Mouse (Mus musculus): ENCODE results near the gene Gm6377. TPM values are rescaled to one million over a fixed set of nuclear protein-coding genes. Genes with fewer than 3 reads are reported as not detected.

Gene Gm6377
- total RNA-seq (2021), result not detected
- long read RNA-seq, experiment 1, result 0 reads
- long read RNA-seq, experiment 2, result 0 reads

GRCm38 (mm10) chrX:109196468-109196867 is at the start of gene Gm6377:
Gm6377 (plus strand) TSS chrX:109196756.
- no peak for DNase-seq (ENCODE audit: low spot score in 2 of 2)

GRCm38 (mm10) chrX:109147108-109147507 is 49.4 kb upstream of the Gm6377 start:
- DNase-seq (ENCODE audit: low spot score in 2 of 2), result no peak

GRCm38 (mm10) chrX:109151228-109151627 is 45.3 kb upstream of the Gm6377 start:
- DNase-seq (ENCODE audit: low spot score in 2 of 2), result no peak

GRCm38 (mm10) chrX:109160326-109160725 is 36.2 kb upstream of the Gm6377 start:
- DNase-seq (ENCODE audit: low spot score in 2 of 2), result no peak

- no peak for DNase-seq (ENCODE audit: low spot score in 2 of 2)
Observed at GRCm38 (mm10) chrX:109160901-109161300, 35.7 kb upstream of the Gm6377 start.

- no peak for DNase-seq (ENCODE audit: low spot score in 2 of 2)
Observed at GRCm38 (mm10) chrX:109175038-109175437, 21.5 kb upstream of the Gm6377 start.

GRCm38 (mm10) chrX:109175470-109175869 is 21.1 kb upstream of the Gm6377 start:
- DNase-seq (ENCODE audit: low spot score in 2 of 2), result no peak

- no peak for DNase-seq (ENCODE audit: low spot score in 2 of 2)
Observed at GRCm38 (mm10) chrX:109184706-109185478, 11.7 kb upstream of the Gm6377 start.

- DNase-seq (ENCODE audit: low spot score in 2 of 2), result no peak
Observed at GRCm38 (mm10) chrX:109189607-109190006, 6.9 kb upstream of the Gm6377 start.

- DNase-seq (ENCODE audit: low spot score in 2 of 2), result no peak
Observed at GRCm38 (mm10) chrX:109190969-109191368, 5.6 kb upstream of the Gm6377 start.

GRCm38 (mm10) chrX:109191436-109191835 is 5.1 kb upstream of the Gm6377 start:
- DNase-seq (ENCODE audit: low spot score in 2 of 2), result no peak

GRCm38 (mm10) chrX:109207843-109208242 is 11.3 kb downstream of the Gm6377 start:
- DNase-seq (ENCODE audit: low spot score in 2 of 2), result no peak

- DNase-seq (ENCODE audit: low spot score in 2 of 2), result no peak
Observed at GRCm38 (mm10) chrX:109228720-109229119, 32.2 kb downstream of the Gm6377 start.

- DNase-seq (ENCODE audit: low spot score in 2 of 2), result no peak
Observed at GRCm38 (mm10) chrX:109235383-109236036, 39.0 kb downstream of the Gm6377 start.

GRCm38 (mm10) chrX:109238163-109238562 is 41.6 kb downstream of the Gm6377 start:
- DNase-seq (ENCODE audit: low spot score in 2 of 2), result no peak

Other genes starting within 250 kb of the Gm6377 start
- 1 to 10 TPM; 3.7 to 4.5 TPM for gene Hmgn5, start 183.4 kb upstream of the Gm6377 start, total RNA-seq (2021)
- gene Sh3bgrl, start 101.4 kb upstream of the Gm6377 start, total RNA-seq (2021), result 10 to 100 TPM; 48.2 to 55.1 TPM

Data from left cerebral cortex, adult 18-20 months (tissue).